ENCODE assay signal across 13 mouse cellular contexts in genomic region chr5:24826056-24826770, GRCm38 (mm10). TPM values are rescaled to one million over a fixed set of nuclear protein-coding genes. Genes with fewer than 3 reads are reported as not detected.
DNase-seq lines count a peak whose midpoint lies in the region; ATAC-seq and TF ChIP-seq lines count a peak whose summit lies in the region.
"Had no signal": no experiment of that assay in that cellular context is flagged by ENCODE, and none has a peak within 500 bp of the region (broad histone marks: within the 10 kb centered on the region; RNA-seq: fewer than 3 reads in every experiment).

No protein-coding gene starts in this region.

- no peak for TF ChIP-seq POLR2A in heart, adult 2 months (IDR thresholded peaks at IDR 0.05; ENCODE audit: insufficient read depth, low read depth, low read length)
- TF ChIP-seq POLR2A in embryonic fibroblast, embryonic 13.5 days (IDR thresholded peaks at IDR 0.05; ENCODE audit: low read depth, low read length) = no peak

- intact Hi-C loops in heart, adult 2 months (cut with DNase I) = no loop called here
- intact Hi-C loops in left cerebral cortex, postnatal 14 days (cut with DNase I) = no loop called here

- H3K27ac ChIP-seq in heart, embryonic 15.5 days = peak overlapping the region; percentile 47
- H3K27ac ChIP-seq in heart, adult 2 months = no peak overlapping the region
- H3K27ac ChIP-seq in lung, postnatal 0 days (ENCODE audit: low read length) = peak overlapping the region; percentile 43; the same call in 1 of the 2 replicates
- H3K27ac ChIP-seq in embryonic fibroblast, embryonic 13.5 days (ENCODE audit: insufficient read depth, low read length) = 0 out of 2 replicates have a peak overlapping the region, but pooled peaks have one; percentile 29
- H3K27ac ChIP-seq: hindbrain, postnatal 0 days; left cerebral cortex, adult 2 months had no signal

- H3K9ac ChIP-seq in heart, embryonic 15.5 days = no peak overlapping the region
- H3K9ac ChIP-seq in heart, adult 2 months (ENCODE audit: low read depth, low read length) = no peak overlapping the region
- H3K9ac ChIP-seq in lung, postnatal 0 days (replicated peaks; ENCODE audit: low read depth) = no peak overlapping the region

- WGBS in heart, embryonic 15.5 days = 74% methylated on average over 9 of the region's 9 CpGs
- WGBS in heart, adult 2 months = 75% methylated on average over 9 of the region's 9 CpGs
- 59% methylated on average over 9 of the region's 9 CpGs for WGBS in lung, postnatal 0 days

- H3K27me3 ChIP-seq in heart, embryonic 15.5 days = no peaks in the 10 kb centered on the region
- H3K27me3 ChIP-seq in heart, adult 2 months (ENCODE audit: control insufficient read depth, insufficient read depth, low read length) = no peaks in the 10 kb centered on the region
- no peaks in the 10 kb centered on the region for H3K27me3 ChIP-seq in lung, postnatal 0 days (replicated peaks; ENCODE audit: insufficient read depth, low read length)
- H3K27me3 ChIP-seq in megakaryocyte, embryonic 14.5 days (replicated peaks) = no peaks in the 10 kb centered on the region

- H3K4me3 ChIP-seq in heart, embryonic 15.5 days = no peak overlapping the region
- no peak overlapping the region for H3K4me3 ChIP-seq in heart, adult 2 months
- no peak overlapping the region for H3K4me3 ChIP-seq in lung, postnatal 0 days (ENCODE audit: low read depth, low read length)
- no peak overlapping the region for H3K4me3 ChIP-seq in embryonic fibroblast, embryonic 13.5 days (ENCODE audit: insufficient read depth, low read length)
- peak overlapping the region; percentile 8 for H3K4me3 ChIP-seq in megakaryocyte, embryonic 14.5 days (replicated peaks)
- H3K4me3 ChIP-seq: left cerebral cortex, adult 2 months had no signal

- peaks cover 58% of the 10 kb centered on the region for H3K4me1 ChIP-seq in heart, embryonic 15.5 days (replicated peaks)
- H3K4me1 ChIP-seq in heart, adult 2 months (ENCODE audit: control insufficient read depth, insufficient read depth, low read length) = peaks cover 18% of the 10 kb centered on the region
- peaks cover 22% of the 10 kb centered on the region; the same call in 1 of the 2 replicates for H3K4me1 ChIP-seq in lung, postnatal 0 days (ENCODE audit: insufficient read depth, low read depth, low read length)
- H3K4me1 ChIP-seq in embryonic fibroblast, embryonic 13.5 days (ENCODE audit: control insufficient read depth, insufficient read depth, low read length) = peaks cover 32% of the 10 kb centered on the region
- peaks cover 77% of the 10 kb centered on the region for H3K4me1 ChIP-seq in megakaryocyte, embryonic 14.5 days

- H3K4me2 ChIP-seq in heart, embryonic 15.5 days = peak overlapping the region; percentile 21; the same call in 1 of the 2 replicates
- H3K4me2 ChIP-seq in lung, postnatal 0 days (replicated peaks; ENCODE audit: low read depth, low read length) = no peak overlapping the region

- H3K9me3 ChIP-seq in heart, embryonic 15.5 days (replicated peaks) = no peaks in the 10 kb centered on the region
- no peaks in the 10 kb centered on the region for H3K9me3 ChIP-seq in lung, postnatal 0 days (ENCODE audit: low read length)
- no peaks in the 10 kb centered on the region for H3K9me3 ChIP-seq in megakaryocyte, embryonic 14.5 days

- no peak for DNase-seq in heart, adult 2 months
- DNase-seq in lung, postnatal 0 days (ENCODE audit: low spot score) = peak; percentile 75
- DNase-seq in lung, postnatal 25 days (ENCODE audit: low spot score) = no peak
- DNase-seq in left cerebral cortex, postnatal 14 days (ENCODE audit: low spot score in 2 of 2) = no peak
- DNase-seq: cerebellum, adult 11-12 months; heart, adult 11 months; liver had no signal

- peaks cover 16% of the 10 kb centered on the region for H3K79me2 ChIP-seq in heart, adult 2 months (replicated peaks; ENCODE audit: control insufficient read depth, insufficient read depth, low read length)

- no peak for TF ChIP-seq EP300 in heart, adult 2 months (IDR thresholded peaks at IDR 0.05; ENCODE audit: insufficient read depth, low read depth, low read length)
- TF ChIP-seq EP300 in lung, postnatal 0 days (IDR thresholded peaks at IDR 0.05) = no peak

- TF ChIP-seq CTCF in heart, adult 2 months (IDR thresholded peaks at IDR 0.05) = no peak
- TF ChIP-seq CTCF in lung, postnatal 0 days (IDR thresholded peaks at IDR 0.05) = no peak
- TF ChIP-seq CTCF in embryonic fibroblast, embryonic 13.5 days (IDR thresholded peaks at IDR 0.05; ENCODE audit: borderline replicate concordance, insufficient read depth, low read length) = no peak

- ATAC-seq in heart, embryonic 15.5 days (replicated peaks; ENCODE audit: insufficient number of reproducible peaks, insufficient read depth, low FRiP score, low read depth) = no peak
- peak; percentile 91 for ATAC-seq in lung, postnatal 0 days
- no peak for ATAC-seq in activated CD4-positive, CD25-positive, alpha-beta regulatory T cell, adult 4 months
- ATAC-seq: hindbrain, postnatal 0 days had no signal

- H3K36me3 ChIP-seq in heart, embryonic 15.5 days = no peaks in the 10 kb centered on the region
- H3K36me3 ChIP-seq in heart, adult 2 months (ENCODE audit: control insufficient read depth, insufficient read depth, low read length) = peaks cover 28% of the 10 kb centered on the region
- H3K36me3 ChIP-seq in lung, postnatal 0 days (ENCODE audit: insufficient read depth, low read length) = no peaks in the 10 kb centered on the region
- H3K36me3 ChIP-seq in megakaryocyte, embryonic 14.5 days (replicated peaks; ENCODE audit: low read length) = peaks cover 35% of the 10 kb centered on the region

RNA-seq across cellular contexts. Expression of gene Rheb, which starts 16.2 kb away (rescaled TPM):
- 211 and 262 TPM in 2 replicates for polyA plus RNA-seq in heart, embryonic 15.5 days (2015; fragmentation: Nextera tagmentation; extraction: Ambion mirVana)
- total RNA-seq in heart, adult 2 months (2021) = 10 to 100 TPM; 76.9 to 87.4 TPM
- polyA plus RNA-seq in heart, adult 2 months (2012; rRNA removed) = 29.1 and 51.5 TPM in 2 replicates
- polyA plus RNA-seq in lung, postnatal 0 days (2015; fragmentation: Nextera tagmentation; extraction: Ambion mirVana) = 180 and 189 TPM in 2 replicates
- 147 and 150 TPM in 2 replicates for polyA plus RNA-seq in embryonic fibroblast, embryonic 13.5 days (2011; ENCODE audit: insufficient read length, low read depth, missing spikeins)
- 10.6 and 27.8 TPM in 2 replicates for polyA plus RNA-seq in megakaryocyte, embryonic 14.5 days (2012; ENCODE audit: insufficient read depth, low replicate concordance)
- polyA plus RNA-seq in activated CD4-positive, CD25-positive, alpha-beta regulatory T cell, adult 4 months (2017; shearing (Covaris generic)) = 10 to 100 TPM; 88.1 to 96.5 TPM
- total RNA-seq in left cerebral cortex, postnatal 14 days (2021) = 100 to 1,000 TPM; 118 to 130 TPM
